Mouse (Mus musculus): ENCODE results near the gene Eif2b2.

Gene Eif2b2

GRCm38 (mm10) chr12:85257008-85257639, 37.8 kb downstream of the Eif2b2 start:
- peak; percentile 66 for DNase-seq (ENCODE audit: low read depth, low spot score)
- H3K27me3 ChIP-seq (ENCODE audit: control insufficient read depth, insufficient read depth, low read length, poor library complexity, severe bottlenecking), result no peaks in the 10 kb centered on the region
- no peaks in the 10 kb centered on the region for H3K36me3 ChIP-seq (ENCODE audit: control insufficient read depth, insufficient read depth, low read length, poor library complexity, severe bottlenecking)

GRCm38 (mm10) chr12:85262489-85262888, 43.2 kb downstream of the Eif2b2 start:
- no peaks in the 10 kb centered on the region for H3K27me3 ChIP-seq (ENCODE audit: control insufficient read depth, insufficient read depth, low read length, poor library complexity, severe bottlenecking)
- no peak for DNase-seq (ENCODE audit: low read depth, low spot score)
- 0 out of 2 replicates have a peak, but pooled peaks cover 2% of the 10 kb centered on the region for H3K36me3 ChIP-seq (ENCODE audit: control insufficient read depth, insufficient read depth, low read length, poor library complexity, severe bottlenecking)

- no peak for DNase-seq (ENCODE audit: low read depth, low spot score)
- Histone ChIP-seq H3K36me3 (ENCODE audit: control insufficient read depth, insufficient read depth, low read length, poor library complexity, severe bottlenecking) (0 out of 2 replicates have a peak, but pooled peaks cover 2% of the 10 kb centered on the region), H3K27me3 (ENCODE audit: control insufficient read depth, insufficient read depth, low read length, poor library complexity, severe bottlenecking) (no peaks in the 10 kb centered on the region)
Observed at GRCm38 (mm10) chr12:85263190-85263589, 43.9 kb downstream of the Eif2b2 start.

- Histone ChIP-seq H3K27me3 (ENCODE audit: control insufficient read depth, insufficient read depth, low read length, poor library complexity, severe bottlenecking) (no peaks in the 10 kb centered on the region), H3K36me3 (ENCODE audit: control insufficient read depth, insufficient read depth, low read length, poor library complexity, severe bottlenecking) (0 out of 2 replicates have a peak, but pooled peaks cover 2% of the 10 kb centered on the region)
- DNase-seq (ENCODE audit: low read depth, low spot score), result no peak
Observed at GRCm38 (mm10) chr12:85264531-85264930, 45.2 kb downstream of the Eif2b2 start.

GRCm38 (mm10) chr12:85264940-85265339, 45.7 kb downstream of the Eif2b2 start:
- no peaks in the 10 kb centered on the region for H3K27me3 ChIP-seq (ENCODE audit: control insufficient read depth, insufficient read depth, low read length, poor library complexity, severe bottlenecking)
- 0 out of 2 replicates have a peak, but pooled peaks cover 2% of the 10 kb centered on the region for H3K36me3 ChIP-seq (ENCODE audit: control insufficient read depth, insufficient read depth, low read length, poor library complexity, severe bottlenecking)
- DNase-seq (ENCODE audit: low read depth, low spot score), result no peak

GRCm38 (mm10) chr12:85266248-85266647, 47.0 kb downstream of the Eif2b2 start:
- Histone ChIP-seq H3K27me3 (ENCODE audit: control insufficient read depth, insufficient read depth, low read length, poor library complexity, severe bottlenecking) (no peaks in the 10 kb centered on the region), H3K36me3 (ENCODE audit: control insufficient read depth, insufficient read depth, low read length, poor library complexity, severe bottlenecking) (0 out of 2 replicates have a peak, but pooled peaks cover 2% of the 10 kb centered on the region)
- no peak for DNase-seq (ENCODE audit: low read depth, low spot score)

GRCm38 (mm10) chr12:85269821-85270220, 50.5 kb downstream of the Eif2b2 start:
- no peak for DNase-seq (ENCODE audit: low read depth, low spot score)
- Histone ChIP-seq H3K36me3 (ENCODE audit: control insufficient read depth, insufficient read depth, low read length, poor library complexity, severe bottlenecking) (no peaks in the 10 kb centered on the region), H3K27me3 (ENCODE audit: control insufficient read depth, insufficient read depth, low read length, poor library complexity, severe bottlenecking) (no peaks in the 10 kb centered on the region)

GRCm38 (mm10) chr12:85270319-85270718, 51.0 kb downstream of the Eif2b2 start, which contains the start of gene Mlh3:
Mlh3 (minus strand) TSS chr12:85270599.
- Histone ChIP-seq H3K27me3 (ENCODE audit: control insufficient read depth, insufficient read depth, low read length, poor library complexity, severe bottlenecking) (no peaks in the 10 kb centered on the region), H3K36me3 (ENCODE audit: control insufficient read depth, insufficient read depth, low read length, poor library complexity, severe bottlenecking) (no peaks in the 10 kb centered on the region)
- peak; percentile 91 for DNase-seq (ENCODE audit: low read depth, low spot score)

- DNase-seq (ENCODE audit: low read depth, low spot score), result no peak
- no peaks in the 10 kb centered on the region for H3K27me3 ChIP-seq (ENCODE audit: control insufficient read depth, insufficient read depth, low read length, poor library complexity, severe bottlenecking)
- no peaks in the 10 kb centered on the region for H3K36me3 ChIP-seq (ENCODE audit: control insufficient read depth, insufficient read depth, low read length, poor library complexity, severe bottlenecking)
Observed at GRCm38 (mm10) chr12:85271132-85271842, 52.0 kb downstream of the Eif2b2 start.

GRCm38 (mm10) chr12:85271843-85272206, 52.5 kb downstream of the Eif2b2 start:
- Histone ChIP-seq H3K36me3 (ENCODE audit: control insufficient read depth, insufficient read depth, low read length, poor library complexity, severe bottlenecking) (no peaks in the 10 kb centered on the region), H3K27me3 (ENCODE audit: control insufficient read depth, insufficient read depth, low read length, poor library complexity, severe bottlenecking) (no peaks in the 10 kb centered on the region)
- no peak for DNase-seq (ENCODE audit: low read depth, low spot score)

GRCm38 (mm10) chr12:85273508-85273907, 54.2 kb downstream of the Eif2b2 start:
- Histone ChIP-seq H3K36me3 (ENCODE audit: control insufficient read depth, insufficient read depth, low read length, poor library complexity, severe bottlenecking) (no peaks in the 10 kb centered on the region), H3K27me3 (ENCODE audit: control insufficient read depth, insufficient read depth, low read length, poor library complexity, severe bottlenecking) (no peaks in the 10 kb centered on the region)
- no peak for DNase-seq (ENCODE audit: low read depth, low spot score)
